Mouse (Mus musculus): ENCODE measurements around the gene Tmem265. TPM values are rescaled to one million over a fixed set of nuclear protein-coding genes. Genes with fewer than 3 reads are reported as not detected.
A peak's percentile ranks its signal among the peaks of the same experiment; 100 is the strongest.

Tmem265 gene
- polyA plus RNA-seq, 1 experiment: 4.8 TPM

DNA sequence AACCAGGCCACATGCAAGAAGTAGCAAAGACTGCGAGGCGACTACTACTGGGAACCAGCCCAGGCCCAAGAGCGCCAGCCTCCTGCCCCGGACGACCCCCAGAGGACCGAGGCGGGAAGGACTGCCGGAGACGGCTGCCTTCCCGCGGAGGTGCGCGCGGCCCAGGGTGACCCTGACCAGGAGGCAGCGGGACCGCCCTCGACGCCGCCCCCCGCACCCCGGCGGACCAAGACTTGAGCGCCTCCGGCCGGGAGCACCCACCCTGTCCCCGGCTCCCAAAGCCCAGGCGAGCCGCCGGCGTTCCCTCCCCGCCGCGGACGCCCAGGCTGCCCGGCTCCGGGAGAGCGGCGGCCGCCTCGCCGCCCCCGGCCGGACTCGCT is 53.3 kb downstream of the Tmem265 start:
- under 1% methylated on average over 37 of the region's 44 CpGs for WGBS
- Histone ChIP-seq H3K4me3 (ENCODE audit: low read depth, low read length) (peak overlapping the region; percentile 98), H3K36me3 (ENCODE audit: control insufficient read depth, insufficient read depth, low read length) (peaks cover 22% of the 10 kb centered on the region), H3K27me3 (ENCODE audit: control insufficient read depth, insufficient read depth, low read length) (no peaks in the 10 kb centered on the region), H3K27ac (ENCODE audit: insufficient read depth, low read depth, low read length) (no peak overlapping the region), H3K4me1 (ENCODE audit: control insufficient read depth, insufficient read depth, insufficient read length, low read length) (0 out of 2 replicates have a peak, but pooled peaks cover 3% of the 10 kb centered on the region)
- TF ChIP-seq POLR2A (IDR thresholded peaks at IDR 0.05; ENCODE audit: low read depth, low read length): no peak

DNA sequence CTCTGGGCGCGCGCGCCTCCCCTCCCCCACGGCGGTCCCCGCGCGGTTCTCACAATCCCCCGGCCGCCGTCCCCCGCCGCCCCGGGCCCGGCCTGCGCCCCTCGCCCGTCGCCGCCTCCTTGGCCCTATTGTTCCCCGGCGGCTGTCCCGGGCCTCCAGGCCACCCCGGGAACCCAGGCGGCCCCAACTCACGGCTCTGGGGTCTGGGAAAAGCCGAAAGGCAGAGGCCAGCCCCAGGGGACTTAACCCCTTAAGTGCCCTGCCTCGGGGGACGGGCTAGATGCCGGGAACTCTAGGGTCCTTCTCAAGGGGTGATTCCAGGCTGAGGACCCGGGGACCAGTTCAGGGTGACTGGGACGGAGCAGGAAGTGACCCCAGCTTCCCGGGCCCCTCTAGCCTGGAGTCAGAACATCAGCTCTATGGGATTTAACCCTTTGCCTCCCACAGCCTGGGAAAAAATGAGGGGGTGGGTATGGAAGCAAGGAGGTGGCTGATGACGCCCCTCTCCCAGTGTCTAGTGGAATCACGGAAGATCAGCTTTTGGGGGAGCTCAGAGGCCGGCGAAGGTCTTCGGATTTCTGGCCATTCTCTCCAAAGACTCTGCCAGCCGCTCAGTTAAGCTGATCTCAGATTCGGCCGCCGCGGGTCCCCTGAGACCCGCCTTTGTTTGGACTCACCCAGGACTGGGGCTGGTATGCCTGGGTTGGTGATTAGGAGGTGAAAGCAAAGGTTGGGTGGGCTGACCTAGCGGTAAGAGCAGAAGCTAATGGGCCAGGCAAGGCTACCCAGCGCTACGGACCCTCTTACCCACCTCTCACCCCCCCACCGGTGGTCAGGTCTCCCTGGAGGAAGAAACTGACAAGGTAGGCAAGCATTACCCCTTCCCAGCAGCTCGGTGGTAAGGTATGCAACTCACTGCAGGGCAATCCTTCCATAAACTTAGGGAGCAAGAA is 54.0 kb downstream of the Tmem265 start, which contains the start of gene Zfp629:
TSS of gene Zfp629 (minus strand) at position 907 of the 953 bp plus-strand sequence.
- TF ChIP-seq CTCF (IDR thresholded peaks at IDR 0.05; ENCODE audit: extremely low read depth, insufficient read length, insufficient replicate concordance, low read depth, low read length) (no peak), POLR2A (IDR thresholded peaks at IDR 0.05; ENCODE audit: low read depth, low read length) (no peak)
- 1% methylated on average over 50 of the region's 50 CpGs for WGBS
- Histone ChIP-seq H3K4me1 (ENCODE audit: control insufficient read depth, insufficient read depth, insufficient read length, low read length) (0 out of 2 replicates have a peak, but pooled peaks cover 3% of the 10 kb centered on the region), H3K27me3 (ENCODE audit: control insufficient read depth, insufficient read depth, low read length) (no peaks in the 10 kb centered on the region), H3K27ac (ENCODE audit: insufficient read depth, low read depth, low read length) (no peak within 1 kb of the TSS), H3K4me3 (ENCODE audit: low read depth, low read length) (peak within 1 kb of the TSS; percentile 98), H3K36me3 (ENCODE audit: control insufficient read depth, insufficient read depth, low read length) (peaks cover 18% of the 10 kb centered on the region)

DNA sequence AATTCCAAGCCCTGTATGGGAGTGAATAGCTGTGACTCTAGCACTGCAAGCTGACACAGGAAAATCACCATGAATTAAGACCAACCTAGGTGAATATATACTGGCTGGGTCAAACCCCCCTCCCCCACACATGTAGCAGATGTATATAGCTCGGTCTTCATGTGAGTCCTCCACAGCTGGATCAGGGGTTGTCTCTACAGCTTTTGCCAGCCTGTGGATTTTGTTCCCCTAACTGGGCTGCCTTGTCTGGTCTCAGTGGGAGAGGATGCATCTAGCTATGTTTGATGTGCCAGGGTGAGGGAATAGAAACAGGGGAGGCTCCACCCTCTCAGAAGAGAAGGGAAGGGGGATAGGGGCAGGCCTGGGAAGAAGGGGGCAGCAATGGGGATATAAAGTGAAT is 55.1 kb downstream of the Tmem265 start:
- Histone ChIP-seq H3K4me1 (ENCODE audit: control insufficient read depth, insufficient read depth, insufficient read length, low read length) (0 out of 2 replicates have a peak, but pooled peaks cover 3% of the 10 kb centered on the region), H3K27ac (ENCODE audit: insufficient read depth, low read depth, low read length) (no peak overlapping the region), H3K36me3 (ENCODE audit: control insufficient read depth, insufficient read depth, low read length) (peaks cover 10% of the 10 kb centered on the region), H3K4me3 (ENCODE audit: low read depth, low read length) (no peak overlapping the region), H3K27me3 (ENCODE audit: control insufficient read depth, insufficient read depth, low read length) (no peaks in the 10 kb centered on the region)
- TF ChIP-seq CTCF (IDR thresholded peaks at IDR 0.05; ENCODE audit: extremely low read depth, insufficient read length, insufficient replicate concordance, low read depth, low read length) (no peak), POLR2A (IDR thresholded peaks at IDR 0.05; ENCODE audit: low read depth, low read length) (no peak)
- WGBS: 54% methylated on average over 1 of the region's 1 CpGs

Other genes with a start within 250 kb of the Tmem265 start
- gene Zfp768, start 215.8 kb upstream of the Tmem265 start, polyA plus RNA-seq (2012; rRNA removed): 27.3 and 47.4 TPM in 2 replicates
- gene Zfp747, start 185.3 kb upstream of the Tmem265 start, polyA plus RNA-seq (2012; rRNA removed): 15.0 and 35.5 TPM in 2 replicates
- 4.5 and 7.3 TPM in 2 replicates for gene 9130019O22Rik, start 174.2 kb upstream of the Tmem265 start, polyA plus RNA-seq (2012; rRNA removed)
- gene E430018J23Rik, start 167.8 kb upstream of the Tmem265 start, polyA plus RNA-seq (2012; rRNA removed): 6.5 and 12.8 TPM in 2 replicates
- 3.5 and 5.8 TPM in 2 replicates for gene Zfp764, start 154.6 kb upstream of the Tmem265 start, polyA plus RNA-seq (2012; rRNA removed)
- gene Zfp688, start 139.3 kb upstream of the Tmem265 start, polyA plus RNA-seq (2012; rRNA removed): 14.1 and 29.6 TPM in 2 replicates
- 2.0 and 2.9 TPM in 2 replicates for gene Zfp689, start 112.2 kb upstream of the Tmem265 start, polyA plus RNA-seq (2012; rRNA removed)
- gene Prr14, start 101.8 kb upstream of the Tmem265 start, polyA plus RNA-seq (2012; rRNA removed): 30.3 and 81.2 TPM in 2 replicates
- gene Fbrs, start 82.2 kb upstream of the Tmem265 start, polyA plus RNA-seq (2012; rRNA removed): 26.4 and 41.8 TPM in 2 replicates
- 22.6 and 52.6 TPM in 2 replicates for gene Srcap, start 49.4 kb upstream of the Tmem265 start, polyA plus RNA-seq (2012; rRNA removed)
- 5.4 and 9.5 TPM in 2 replicates for gene Gm42715, start 41.8 kb upstream of the Tmem265 start, polyA plus RNA-seq (2012; rRNA removed)
- 23.3 and 43.2 TPM in 2 replicates for gene Phkg2, start 11.9 kb downstream of the Tmem265 start, polyA plus RNA-seq (2012; rRNA removed)
- gene Ccdc189, start 27.2 kb downstream of the Tmem265 start, polyA plus RNA-seq (2012; rRNA removed): 1.5 TPM in 2 replicates
- 10.6 and 20.6 TPM in 2 replicates for gene Rnf40, start 27.4 kb downstream of the Tmem265 start, polyA plus RNA-seq (2012; rRNA removed)
- gene Zfp629, start 54.4 kb downstream of the Tmem265 start, polyA plus RNA-seq (2012; rRNA removed): 4.4 and 5.5 TPM in 2 replicates
- 11.1 and 24.6 TPM in 2 replicates for gene Bcl7c, start 147.5 kb downstream of the Tmem265 start, polyA plus RNA-seq (2012; rRNA removed)
- gene Ctf1, start 151.3 kb downstream of the Tmem265 start, polyA plus RNA-seq (2012; rRNA removed): 7.1 and 8.3 TPM in 2 replicates
- gene Ctf2, start 170.8 kb downstream of the Tmem265 start, polyA plus RNA-seq (2012; rRNA removed): not detected in 2 replicates
- 23.2 and 53.0 TPM in 2 replicates for gene Fbxl19, start 183.2 kb downstream of the Tmem265 start, polyA plus RNA-seq (2012; rRNA removed)
- 17.9 and 21.3 TPM in 2 replicates for gene Orai3, start 208.4 kb downstream of the Tmem265 start, polyA plus RNA-seq (2012; rRNA removed)
- gene Setd1a, start 215.3 kb downstream of the Tmem265 start, polyA plus RNA-seq (2012; rRNA removed): 5.2 and 9.2 TPM in 2 replicates
- 0.39 TPM in 1 of 2 replicates, not detected in the other for gene Gm49388, start 224.2 kb downstream of the Tmem265 start, polyA plus RNA-seq (2012; rRNA removed)
- gene Hsd3b7, start 239.2 kb downstream of the Tmem265 start, polyA plus RNA-seq (2012; rRNA removed): 31.3 and 45.7 TPM in 2 replicates